Mouse (Mus musculus) embryonic facial prominence, embryonic 11.5 days (tissue): Measurements from ENCODE around the gene Hs3st4. TPM values are rescaled to one million over a fixed set of nuclear protein-coding genes. Genes with fewer than 3 reads are reported as not detected.
A peak's percentile ranks its signal among the peaks of the same experiment; 100 is the strongest.

ENCODE experiments used
- ATAC-seq: fragments of 200-750 bp; cut with Nextera tagmentation; replicated peaks from 2 replicates; pipeline ENCODE4 v1.8.0; 2017; ENCODE audit warnings: low read depth; ENCODE audit not compliant: insufficient number of reproducible peaks, low FRiP score, low TSS enrichment
- DNase-seq: peaks from one replicate; pipeline ENCODE4 v3.0.0-alpha.2; 2015; ENCODE audit warnings: low spot score
- H3K27ac ChIP-seq: fragments of 300-500 bp; sonication (generic); replicated peaks from 2 replicates; pipeline ENCODE4 v1.5.1; 2014; ENCODE audit warnings: mild to moderate bottlenecking, low read depth, low read length, control low read depth
- H3K27me3 ChIP-seq: fragments of 300-500 bp; sonication (generic); 2 replicates; pipeline ENCODE4 v1.6.1; 2014; ENCODE audit warnings: mild to moderate bottlenecking, low read length, moderate library complexity, mixed read lengths; ENCODE audit not compliant: control insufficient read depth, insufficient read depth
- H3K36me3 ChIP-seq: fragments of 300-500 bp; sonication (generic); replicated peaks from 2 replicates; pipeline ENCODE4 v1.6.1; 2014; ENCODE audit warnings: low read depth, mild to moderate bottlenecking, low read length, moderate library complexity, mixed read lengths; ENCODE audit not compliant: control insufficient read depth, insufficient read depth
- H3K4me1 ChIP-seq: fragments of 300-500 bp; sonication (generic); 2 replicates; pipeline ENCODE4 v1.6.1; 2014; ENCODE audit warnings: low read length, mixed read lengths; ENCODE audit not compliant: control insufficient read depth, insufficient read depth
- H3K4me2 ChIP-seq: fragments of 300-500 bp; sonication (generic); 2 replicates; pipeline ENCODE4 v1.6.1; 2014; ENCODE audit warnings: low read depth, mild to moderate bottlenecking, control low read depth, low read length, moderate library complexity
- H3K4me3 ChIP-seq: fragments of 300-500 bp; sonication (generic); 2 replicates; pipeline ENCODE4 v1.5.1; 2014; ENCODE audit warnings: low read depth, low read length, control low read depth
- H3K9ac ChIP-seq: fragments of 300-500 bp; sonication (generic); replicated peaks from 2 replicates; pipeline ENCODE4 v1.6.1; 2014; ENCODE audit warnings: mild to moderate bottlenecking, control low read depth, low read length
- H3K9me3 ChIP-seq: fragments of 300-500 bp; sonication (generic); replicated peaks from 2 replicates; pipeline ENCODE4 v1.6.1; 2016; ENCODE audit warnings: mild to moderate bottlenecking, low read length, inconsistent platforms, mixed read lengths; ENCODE audit not compliant: control insufficient read depth
- WGBS: fragments of 180-500 bp; shearing (Covaris S2); extraction: QIAGEN DNeasy Blood & Tissue Kit; methylation state at CpG from one replicate; pipeline ENCODE4 v1.1.7; 2014; 5-methylcytosine and 5-hydroxymethylcytosine counted together
- polyA plus RNA-seq: library from polyadenylated mRNA; unstranded; fragments of >200 nt; fragmentation: Nextera tagmentation; extraction: Ambion mirVana; gene quantifications from 2 replicates; pipeline ENCODE4 v1.2.1, GENCODE M21; 2014

Hs3st4 gene
- 0.08 and 0.14 TPM in 2 replicates for polyA plus RNA-seq

GRCm38 (mm10) chr7:123982461-123983038, at the start of gene Hs3st4:
Hs3st4 (plus strand) TSS chr7:123982869.
- ATAC-seq (peak; percentile 60; the same call in 1 of the 2 replicates), DNase-seq (peak; percentile 36)
- Histone ChIP-seq H3K9me3 (no peaks in the 10 kb centered on the region), H3K9ac (peak within 1 kb of the TSS; percentile 39), H3K27ac (no peak within 1 kb of the TSS), H3K4me1 (0 out of 2 replicates have a peak, but pooled peaks cover 4% of the 10 kb centered on the region), H3K36me3 (no peaks in the 10 kb centered on the region), H3K4me3 (peak within 1 kb of the TSS; percentile 60), H3K27me3 (peaks cover 54% of the 10 kb centered on the region), H3K4me2 (peak within 1 kb of the TSS; percentile 99)
- WGBS = 1% methylated on average over 35 of the region's 74 CpGs

- Histone ChIP-seq H3K27me3 (no peaks in the 10 kb centered on the region), H3K9me3 (no peaks in the 10 kb centered on the region), H3K36me3 (no peaks in the 10 kb centered on the region), H3K9ac (no peak overlapping the region), H3K27ac (no peak overlapping the region), H3K4me1 (no peaks in the 10 kb centered on the region), H3K4me3 (no peak overlapping the region), H3K4me2 (no peak overlapping the region)
- DNase-seq (no peak), ATAC-seq (no peak)
- WGBS = 83% methylated on average over 3 of the region's 3 CpGs
Measured at GRCm38 (mm10) chr7:123946836-123947235, 35.8 kb upstream of the Hs3st4 start.

- 77% methylated on average over 5 of the region's 5 CpGs for WGBS
Measured at GRCm38 (mm10) chr7:123963021-123963420, 19.6 kb upstream of the Hs3st4 start.

GRCm38 (mm10) chr7:123964559-123965142, 18.0 kb upstream of the Hs3st4 start:
- H3K4me2 ChIP-seq = no peak overlapping the region
- H3K4me3 ChIP-seq = no peak overlapping the region
- H3K27ac ChIP-seq = no peak overlapping the region
- peak; percentile 69 for DNase-seq
- H3K9me3 ChIP-seq = no peaks in the 10 kb centered on the region
- 52% methylated on average over 10 of the region's 10 CpGs for WGBS
- H3K9ac ChIP-seq = no peak overlapping the region
- H3K36me3 ChIP-seq = no peaks in the 10 kb centered on the region
- H3K27me3 ChIP-seq = no peaks in the 10 kb centered on the region
- ATAC-seq = 0 out of 2 replicates have a peak, but pooled peaks have one; percentile 67
- H3K4me1 ChIP-seq = no peaks in the 10 kb centered on the region

More at GRCm38 (mm10) chr7:123963021-123963420, 19.6 kb upstream of the Hs3st4 start:
- Histone ChIP-seq H3K9ac (no peak overlapping the region), H3K4me2 (no peak overlapping the region), H3K4me3 (no peak overlapping the region), H3K27ac (no peak overlapping the region), H3K36me3 (no peaks in the 10 kb centered on the region), H3K9me3 (no peaks in the 10 kb centered on the region), H3K27me3 (no peaks in the 10 kb centered on the region), H3K4me1 (no peaks in the 10 kb centered on the region)
- no peak for DNase-seq
- no peak for ATAC-seq

- H3K9me3 ChIP-seq = no peaks in the 10 kb centered on the region
- no peaks in the 10 kb centered on the region for H3K36me3 ChIP-seq
- no peak for DNase-seq
- H3K4me3 ChIP-seq = no peak overlapping the region
- no peak overlapping the region for H3K27ac ChIP-seq
- ATAC-seq = no peak
- H3K27me3 ChIP-seq = no peaks in the 10 kb centered on the region
- H3K4me1 ChIP-seq = no peaks in the 10 kb centered on the region
- H3K4me2 ChIP-seq = no peak overlapping the region
- H3K9ac ChIP-seq = no peak overlapping the region
- 61% methylated on average over 7 of the region's 7 CpGs for WGBS
Measured at GRCm38 (mm10) chr7:123965515-123965914, 17.2 kb upstream of the Hs3st4 start.

- 73% methylated on average over 7 of the region's 7 CpGs for WGBS
- Histone ChIP-seq H3K4me3 (no peak overlapping the region), H3K36me3 (no peaks in the 10 kb centered on the region), H3K4me1 (no peaks in the 10 kb centered on the region), H3K27me3 (peaks cover under 1% of the 10 kb centered on the region), H3K9me3 (no peaks in the 10 kb centered on the region), H3K9ac (no peak overlapping the region), H3K4me2 (no peak overlapping the region), H3K27ac (no peak overlapping the region)
- no peak for ATAC-seq
- no peak for DNase-seq
Measured at GRCm38 (mm10) chr7:123975441-123975840, 7.2 kb upstream of the Hs3st4 start.

- no peak overlapping the region for H3K9ac ChIP-seq
- H3K9me3 ChIP-seq = no peaks in the 10 kb centered on the region
- no peaks in the 10 kb centered on the region for H3K36me3 ChIP-seq
- DNase-seq = no peak
- WGBS = 43% methylated on average over 7 of the region's 7 CpGs
- 0 out of 2 replicates have a peak, but pooled peaks cover 4% of the 10 kb centered on the region for H3K4me1 ChIP-seq
- no peak for ATAC-seq
- H3K4me2 ChIP-seq = no peak overlapping the region
- no peak overlapping the region for H3K4me3 ChIP-seq
- H3K27ac ChIP-seq = no peak overlapping the region
- H3K27me3 ChIP-seq = peaks cover 54% of the 10 kb centered on the region
Measured at GRCm38 (mm10) chr7:123981435-123981834, 1.2 kb upstream of the Hs3st4 start.

GRCm38 (mm10) chr7:123982010-123982409, 659 bp upstream of the Hs3st4 start:
- DNase-seq (no peak), ATAC-seq (no peak)
- no peaks in the 10 kb centered on the region for H3K9me3 ChIP-seq
- H3K9ac ChIP-seq = no peak overlapping the region
- peak overlapping the region; percentile 60 for H3K4me3 ChIP-seq
- H3K4me1 ChIP-seq = 0 out of 2 replicates have a peak, but pooled peaks cover 4% of the 10 kb centered on the region
- H3K36me3 ChIP-seq = no peaks in the 10 kb centered on the region
- H3K4me2 ChIP-seq = peak overlapping the region; percentile 99; the same call in 1 of the 2 replicates
- H3K27me3 ChIP-seq = peaks cover 54% of the 10 kb centered on the region
- 2% methylated on average over 5 of the region's 5 CpGs for WGBS
- H3K27ac ChIP-seq = no peak overlapping the region
